Mouse (Mus musculus) liver, embryonic 13.5 days (tissue): Measurements from ENCODE around the gene Elf1. TPM values are rescaled to one million over a fixed set of nuclear protein-coding genes. Genes with fewer than 3 reads are reported as not detected.

Experiments used
- ATAC-seq: fragments of 200-750 bp; cut with Nextera tagmentation; 2 replicates; pipeline ENCODE4 v1.8.0; 2017; ENCODE audit warnings: low read depth, mild to moderate bottlenecking, moderate number of reproducible peaks, moderate library complexity
- DNase-seq: peaks from one replicate; pipeline ENCODE4 v3.0.0; 2022
- H3K27ac ChIP-seq: fragments of 300-500 bp; sonication (generic); 2 replicates; pipeline ENCODE4 v1.5.1; 2015; ENCODE audit warnings: moderate library complexity, mild to moderate bottlenecking, inconsistent platforms
- H3K27me3 ChIP-seq: fragments of 300-500 bp; sonication (generic); 2 replicates; pipeline ENCODE4 v1.6.1; 2015; ENCODE audit warnings: mild to moderate bottlenecking, inconsistent platforms
- H3K36me3 ChIP-seq: fragments of 300-500 bp; sonication (generic); 2 replicates; pipeline ENCODE4 v1.6.1; 2015; ENCODE audit warnings: mild to moderate bottlenecking, inconsistent platforms
- H3K4me1 ChIP-seq: fragments of 300-500 bp; sonication (generic); replicated peaks from 2 replicates; pipeline ENCODE4 v1.6.1; 2015; ENCODE audit warnings: inconsistent platforms
- H3K4me2 ChIP-seq: fragments of 300-500 bp; sonication (generic); 2 replicates; pipeline ENCODE4 v1.6.1; 2015; ENCODE audit warnings: inconsistent platforms, mild to moderate bottlenecking, moderate library complexity
- H3K4me3 ChIP-seq: fragments of 300-500 bp; sonication (generic); replicated peaks from 2 replicates; pipeline ENCODE4 v1.5.1; 2015; ENCODE audit warnings: mild to moderate bottlenecking, inconsistent platforms
- H3K9ac ChIP-seq: fragments of 300-500 bp; sonication (generic); 2 replicates; pipeline ENCODE4 v1.6.1; 2015; ENCODE audit warnings: mild to moderate bottlenecking, inconsistent platforms
- H3K9me3 ChIP-seq: fragments of 300-500 bp; sonication (generic); replicated peaks from 2 replicates; pipeline ENCODE4 v1.6.1; 2016; ENCODE audit warnings: inconsistent platforms
- WGBS: fragments of 180-500 bp; shearing (Covaris S2); methylation state at CpG from one replicate; pipeline ENCODE4 v1.1.7; 2015; ENCODE audit not compliant: insufficient replicate concordance; 5-methylcytosine and 5-hydroxymethylcytosine counted together
- polyA plus RNA-seq: library from polyadenylated mRNA; unstranded; fragments of >200 nt; fragmentation: Nextera tagmentation; extraction: Ambion mirVana; gene quantifications from 2 replicates; pipeline ENCODE4 v1.2.1, GENCODE M21; 2015

Elf1 gene
- polyA plus RNA-seq, 1 experiment from 2014 or later: 11.9 TPM

- Histone ChIP-seq H3K36me3 (peaks cover 34% of the 10 kb centered on the region), H3K27ac (peak overlapping the region; percentile 13; the same call in 1 of the 2 replicates), H3K9ac (no peak overlapping the region), H3K4me2 (no peak overlapping the region), H3K4me1 (peaks cover 25% of the 10 kb centered on the region), H3K9me3 (no peaks in the 10 kb centered on the region), H3K4me3 (no peak overlapping the region), H3K27me3 (no peaks in the 10 kb centered on the region)
- DNase-seq (no peak), ATAC-seq (no peak)
- 79% methylated on average over 6 of the region's 6 CpGs for WGBS
Observed at GRCm38 (mm10) chr14:79494349-79494748, 13.4 kb downstream of the Elf1 start.

DNA sequence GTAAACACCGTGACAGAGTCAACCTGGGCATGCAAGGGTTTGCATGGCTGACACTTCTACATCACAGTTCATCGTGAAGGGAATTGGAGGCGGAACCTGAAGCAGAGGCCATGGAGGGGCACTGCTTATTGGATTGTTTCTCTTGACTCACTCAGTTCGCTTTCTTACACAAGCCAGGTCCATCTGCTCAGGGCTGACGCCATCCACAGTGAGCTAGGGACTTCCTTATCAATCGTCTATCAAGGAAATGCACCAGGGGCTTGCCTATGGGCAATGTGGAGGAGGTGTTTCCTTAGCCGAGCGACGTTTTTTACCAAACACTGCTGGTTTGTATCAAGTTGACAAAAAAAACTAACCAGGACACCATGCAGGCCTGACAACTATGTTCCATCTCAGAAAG is 18.3 kb downstream of the Elf1 start:
- Histone ChIP-seq H3K4me1 (peaks cover 69% of the 10 kb centered on the region), H3K4me2 (peak overlapping the region; percentile 17), H3K36me3 (peaks cover 18% of the 10 kb centered on the region), H3K27ac (peak overlapping the region; percentile 65), H3K4me3 (no peak overlapping the region), H3K27me3 (no peaks in the 10 kb centered on the region), H3K9me3 (no peaks in the 10 kb centered on the region), H3K9ac (0 out of 2 replicates have a peak overlapping the region, but pooled peaks have one; percentile 14)
- WGBS: 29% methylated on average over 9 of the region's 9 CpGs
- ATAC-seq (peak; percentile 57), DNase-seq (no peak)

GRCm38 (mm10) chr14:79500756-79501155 is 19.8 kb downstream of the Elf1 start:
- H3K4me2 ChIP-seq: 0 out of 2 replicates have a peak overlapping the region, but pooled peaks have one; percentile 3
- no peak overlapping the region for H3K4me3 ChIP-seq
- peaks cover 81% of the 10 kb centered on the region for H3K4me1 ChIP-seq
- H3K9ac ChIP-seq: 0 out of 2 replicates have a peak overlapping the region, but pooled peaks have one; percentile 2
- DNase-seq (no peak), ATAC-seq (peak; percentile 49)
- H3K27me3 ChIP-seq: no peaks in the 10 kb centered on the region
- H3K36me3 ChIP-seq: peaks cover 11% of the 10 kb centered on the region
- peak overlapping the region; percentile 65 for H3K27ac ChIP-seq
- no peaks in the 10 kb centered on the region for H3K9me3 ChIP-seq
- 21% methylated on average over 4 of the region's 4 CpGs for WGBS

GRCm38 (mm10) chr14:79503371-79504075 is 22.5 kb downstream of the Elf1 start:
- Histone ChIP-seq H3K27ac (peak overlapping the region; percentile 63), H3K27me3 (no peaks in the 10 kb centered on the region)

DNA sequence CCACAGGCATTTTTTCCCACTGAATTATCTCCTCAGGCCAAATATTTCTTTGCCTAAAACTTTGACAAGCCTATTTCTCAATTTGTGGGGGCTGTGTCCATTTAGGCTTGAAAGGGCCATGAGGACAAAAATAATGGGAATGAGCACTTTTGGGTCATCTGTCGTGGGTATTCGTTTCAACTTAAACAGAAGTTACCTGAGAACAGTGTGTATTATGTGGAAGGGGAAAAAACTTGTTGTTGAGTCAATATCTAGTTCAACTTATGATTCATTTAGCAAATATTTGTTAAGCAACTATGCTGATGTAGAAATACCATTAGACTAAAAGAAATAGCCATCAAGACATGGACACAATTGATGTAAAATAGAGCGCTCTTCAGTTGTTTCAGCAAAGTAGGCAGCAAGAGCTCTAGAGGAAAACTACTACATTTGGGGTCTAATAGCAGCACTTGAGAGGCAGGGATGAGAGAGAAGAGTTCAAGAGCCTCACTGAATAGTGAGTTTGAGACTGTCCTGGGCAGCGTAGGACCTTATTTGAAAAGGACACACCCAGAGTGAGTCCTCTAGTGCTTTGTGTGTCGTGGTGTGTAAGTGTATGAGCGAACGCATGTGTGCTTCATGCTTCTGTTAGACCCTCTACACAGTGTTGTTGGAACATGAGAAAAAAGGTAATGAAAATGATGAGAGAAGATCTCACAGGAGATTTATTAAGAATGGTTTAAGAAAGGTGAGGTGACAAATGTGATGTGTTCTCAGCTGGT is 23.4 kb downstream of the Elf1 start:
- Histone ChIP-seq H3K27me3 (no peaks in the 10 kb centered on the region), H3K36me3 (peaks cover 8% of the 10 kb centered on the region), H3K4me1 (peaks cover 97% of the 10 kb centered on the region), H3K4me2 (no peak overlapping the region), H3K9ac (no peak overlapping the region), H3K27ac (peak overlapping the region; percentile 91), H3K9me3 (no peaks in the 10 kb centered on the region), H3K4me3 (no peak overlapping the region)
- DNase-seq (no peak), ATAC-seq (no peak)
- 88% methylated on average over 7 of the region's 7 CpGs for WGBS

More at GRCm38 (mm10) chr14:79503371-79504075, 22.5 kb downstream of the Elf1 start:
- H3K4me1 ChIP-seq: peaks cover 98% of the 10 kb centered on the region
- ATAC-seq: no peak
- WGBS: 69% methylated on average over 5 of the region's 5 CpGs
- H3K9me3 ChIP-seq: no peaks in the 10 kb centered on the region
- H3K4me3 ChIP-seq: no peak overlapping the region
- peak overlapping the region; percentile 36; the same call in 1 of the 2 replicates for H3K9ac ChIP-seq
- H3K4me2 ChIP-seq: no peak overlapping the region
- H3K36me3 ChIP-seq: peaks cover 8% of the 10 kb centered on the region
- DNase-seq: no peak

- Histone ChIP-seq H3K4me3 (peak overlapping the region; percentile 28), H3K4me1 (peaks cover 89% of the 10 kb centered on the region), H3K27ac (peak overlapping the region; percentile 91), H3K9me3 (no peaks in the 10 kb centered on the region), H3K36me3 (peaks cover 7% of the 10 kb centered on the region), H3K4me2 (peak overlapping the region; percentile 49), H3K9ac (peak overlapping the region; percentile 49), H3K27me3 (no peaks in the 10 kb centered on the region)
- DNase-seq (peak; percentile 75), ATAC-seq (peak; percentile 99)
- 24% methylated on average over 9 of the region's 9 CpGs for WGBS
Observed at GRCm38 (mm10) chr14:79506207-79506606, 25.2 kb downstream of the Elf1 start.

DNA sequence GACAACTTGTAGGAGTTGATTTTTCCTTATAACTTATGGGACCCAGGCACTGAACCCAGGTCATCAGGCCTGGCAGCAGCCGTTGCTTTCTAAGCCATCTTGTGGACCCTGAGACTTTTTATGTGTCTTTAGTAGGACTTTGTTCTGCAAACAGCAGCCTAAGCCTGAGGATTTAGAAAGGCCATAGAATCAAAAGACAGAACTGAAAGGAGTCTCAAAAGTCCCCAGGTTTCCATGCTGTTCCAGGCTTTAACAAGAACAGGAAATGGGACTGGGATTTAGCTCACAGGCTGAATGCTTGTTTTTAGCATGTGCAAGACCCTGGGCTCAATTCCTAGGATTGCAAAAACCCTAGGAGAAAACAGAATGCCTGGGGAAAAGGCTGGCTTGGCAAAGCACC is 26.9 kb downstream of the Elf1 start:
- Histone ChIP-seq H3K27me3 (no peaks in the 10 kb centered on the region), H3K4me3 (no peak overlapping the region), H3K9me3 (no peaks in the 10 kb centered on the region), H3K27ac (peak overlapping the region; percentile 73), H3K9ac (peak overlapping the region; percentile 40; the same call in 1 of the 2 replicates), H3K4me1 (peaks cover 83% of the 10 kb centered on the region), H3K4me2 (no peak overlapping the region), H3K36me3 (no peaks in the 10 kb centered on the region)
- WGBS: 68% methylated on average over 1 of the region's 1 CpGs
- ATAC-seq (no peak), DNase-seq (no peak)

GRCm38 (mm10) chr14:79508662-79509305 is 27.8 kb downstream of the Elf1 start:
- H3K9me3 ChIP-seq: no peaks in the 10 kb centered on the region
- no peak for DNase-seq
- 60% methylated on average over 9 of the region's 9 CpGs for WGBS
- peak overlapping the region; percentile 73 for H3K27ac ChIP-seq
- H3K36me3 ChIP-seq: no peaks in the 10 kb centered on the region
- H3K4me2 ChIP-seq: no peak overlapping the region
- no peak overlapping the region for H3K4me3 ChIP-seq
- H3K27me3 ChIP-seq: no peaks in the 10 kb centered on the region
- H3K4me1 ChIP-seq: peaks cover 74% of the 10 kb centered on the region
- no peak for ATAC-seq
- peak overlapping the region; percentile 40 for H3K9ac ChIP-seq

DNA sequence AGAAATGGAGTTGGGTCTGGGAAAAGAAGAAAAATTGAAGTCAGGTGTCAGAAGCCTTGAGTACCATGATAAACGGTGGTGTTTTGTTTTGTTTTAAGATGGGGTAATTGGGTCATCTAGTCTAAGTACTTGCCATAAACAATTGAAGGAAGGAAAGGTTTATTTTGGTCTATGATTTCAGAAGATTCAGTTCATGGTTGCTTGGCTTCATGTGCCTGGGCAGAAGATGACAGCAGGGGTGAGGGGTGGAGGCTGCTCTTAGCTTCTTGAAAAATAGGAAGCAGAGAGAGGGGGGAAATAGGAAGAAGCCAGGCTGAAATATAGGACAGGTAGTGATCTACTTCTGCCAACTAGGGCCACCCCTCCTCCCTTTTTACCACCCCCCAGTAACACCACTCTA is 30.5 kb downstream of the Elf1 start:
- no peak for DNase-seq
- Histone ChIP-seq H3K36me3 (no peaks in the 10 kb centered on the region), H3K9ac (no peak overlapping the region), H3K27me3 (no peaks in the 10 kb centered on the region), H3K4me1 (peaks cover 67% of the 10 kb centered on the region), H3K4me2 (no peak overlapping the region), H3K27ac (peak overlapping the region; percentile 32; the same call in 1 of the 2 replicates), H3K9me3 (no peaks in the 10 kb centered on the region), H3K4me3 (no peak overlapping the region)
- 39% methylated on average over 1 of the region's 1 CpGs for WGBS
- no peak for ATAC-seq

- Histone ChIP-seq H3K27ac (peak overlapping the region; percentile 0; the same call in 1 of the 2 replicates), H3K4me3 (no peak overlapping the region), H3K9ac (no peak overlapping the region), H3K27me3 (no peaks in the 10 kb centered on the region), H3K4me1 (peaks cover 64% of the 10 kb centered on the region), H3K36me3 (no peaks in the 10 kb centered on the region), H3K9me3 (no peaks in the 10 kb centered on the region), H3K4me2 (no peak overlapping the region)
- no peak for DNase-seq
- WGBS: 70% methylated on average over 2 of the region's 2 CpGs
- ATAC-seq: no peak
Observed at GRCm38 (mm10) chr14:79513951-79514350, 33.0 kb downstream of the Elf1 start.

DNA sequence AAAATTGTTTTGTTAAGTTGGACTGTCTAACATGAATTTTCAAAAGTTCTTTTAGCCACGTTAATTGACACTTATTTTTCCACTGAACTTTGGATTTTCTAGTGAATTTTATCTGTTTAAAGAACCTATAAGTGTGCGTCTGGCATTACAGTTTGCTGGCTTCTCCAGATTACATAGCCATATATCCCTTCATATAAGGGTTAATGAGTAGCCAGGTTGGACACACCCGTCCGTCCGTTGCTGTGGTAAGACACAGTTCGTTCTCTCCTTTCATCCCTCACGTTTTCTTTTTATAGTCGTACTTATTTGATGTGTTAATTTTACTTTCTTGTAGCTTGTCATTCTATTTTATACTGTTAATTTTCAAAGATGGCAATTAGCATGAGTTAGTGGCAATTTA is 34.1 kb downstream of the Elf1 start:
- ATAC-seq (peak; percentile 50), DNase-seq (no peak)
- Histone ChIP-seq H3K4me3 (peak overlapping the region; percentile 44), H3K27ac (peak overlapping the region; percentile 73), H3K4me2 (peak overlapping the region; percentile 71), H3K27me3 (no peaks in the 10 kb centered on the region), H3K9me3 (no peaks in the 10 kb centered on the region), H3K9ac (peak overlapping the region; percentile 66), H3K4me1 (peaks cover 70% of the 10 kb centered on the region), H3K36me3 (no peaks in the 10 kb centered on the region)
- WGBS: 20% methylated on average over 8 of the region's 8 CpGs
